Mouse (Mus musculus) CH12.LX (cell line): Measurements from ENCODE around the gene Cd180. TPM values are rescaled to one million over a fixed set of nuclear protein-coding genes. Genes with fewer than 3 reads are reported as not detected.

Experiments used
- DNase-seq: peaks from one replicate; pipeline ENCODE4 v3.0.0-alpha.2; 2013; ENCODE audit errors: extremely low read depth
- H3K27ac ChIP-seq: 2 replicates; pipeline ENCODE4 v1.5.1; 2012; ENCODE audit warnings: low read depth, mild to moderate bottlenecking, control low read depth, moderate library complexity; ENCODE audit not compliant: insufficient read depth
- H3K27me3 ChIP-seq: replicated peaks from 2 replicates; pipeline ENCODE3; 2012; ENCODE audit warnings: inconsistent platforms
- H3K36me3 ChIP-seq, 2 experiments: replicated peaks in 1 of 2; 2 replicates each; pipeline versions ENCODE3 to v1.6.1; 2012; ENCODE audit warnings: inconsistent platforms in 1 of 2, low read length in 1 of 2, mild to moderate bottlenecking in 1 of 2, mixed read lengths in 1 of 2, moderate library complexity in 1 of 2; ENCODE audit not compliant: control insufficient read depth in 1 of 2, insufficient read depth in 1 of 2
- H3K4me1 ChIP-seq, 2 experiments: 2 replicates each; pipeline ENCODE4 v1.6.1; 2012; ENCODE audit warnings: inconsistent platforms in 1 of 2, moderate library complexity in 1 of 2; ENCODE audit not compliant: insufficient read depth in 2 of 2, control insufficient read depth in 1 of 2
- H3K4me2 ChIP-seq: 2 replicates; pipeline ENCODE4 v1.6.1; 2012; ENCODE audit warnings: low read depth, mild to moderate bottlenecking, control low read depth; ENCODE audit not compliant: poor library complexity, insufficient read depth, severe bottlenecking
- H3K4me3 ChIP-seq, 3 experiments: fragments of 150-350 bp in 1 of 3; sonication (generic) in 1 of 3; replicated peaks in 1 of 3; 2 replicates each; pipeline versions ENCODE3 to v1.5.1; 2011 to 2012; ENCODE audit warnings: low read depth in 2 of 3, low read length in 2 of 3, mild to moderate bottlenecking in 2 of 3, moderate library complexity in 2 of 3, control low read depth in 1 of 3, improper control_type of control experiment in 1 of 3, inconsistent platforms in 1 of 3, mixed read lengths in 1 of 3; ENCODE audit not compliant: poor library complexity in 1 of 3
- H3K79me2 ChIP-seq: replicated peaks from 2 replicates; pipeline ENCODE4 v1.6.1; 2012; ENCODE audit warnings: mild to moderate bottlenecking, moderate library complexity; ENCODE audit not compliant: control insufficient read depth, poor library complexity, insufficient read depth, severe bottlenecking; ENCODE audit errors: extremely low read depth
- H3K9ac ChIP-seq: 2 replicates; pipeline ENCODE4 v1.6.1; 2012; ENCODE audit warnings: low read depth, mild to moderate bottlenecking, control low read depth, moderate library complexity; ENCODE audit not compliant: insufficient read depth
- H3K9me3 ChIP-seq: replicated peaks from 2 replicates; pipeline ENCODE3; 2012; ENCODE audit warnings: low read length, inconsistent platforms, mixed read lengths
- CHD1 ChIP-seq: IDR thresholded peaks from 2 replicates; pipeline ENCODE4 v1.6.1; 2012; ENCODE audit warnings: low read depth, low read length, improper control_type of control experiment, inconsistent platforms
- CHD2 ChIP-seq: IDR thresholded peaks from 2 replicates; pipeline ENCODE4 v1.6.1; 2011; ENCODE audit warnings: low read length, improper control_type of control experiment
- E2F4 ChIP-seq: IDR thresholded peaks from 2 replicates; pipeline ENCODE4 v1.6.1; 2011; ENCODE audit warnings: low read depth, low read length, improper control_type of control experiment; ENCODE audit not compliant: insufficient replicate concordance
- ELF1 ChIP-seq: IDR thresholded peaks from 2 replicates; pipeline ENCODE4 v1.6.1; 2014; ENCODE audit warnings: low read depth, mild to moderate bottlenecking, inconsistent platforms, low read length, improper control_type of control experiment
- ETS1 ChIP-seq: conservative IDR thresholded peaks from 2 replicates; pipeline ENCODE4 v1.6.1; 2012; ENCODE audit warnings: low read depth, mild to moderate bottlenecking, inconsistent platforms, low read length, improper control_type of control experiment, moderate library complexity
- GABPA ChIP-seq: IDR thresholded peaks from 2 replicates; pipeline ENCODE4 v1.6.1; 2012; ENCODE audit warnings: low read depth, low read length, improper control_type of control experiment, inconsistent platforms; ENCODE audit not compliant: insufficient replicate concordance
- HCFC1 ChIP-seq: IDR thresholded peaks from 2 replicates; pipeline ENCODE4 v1.6.1; 2012; ENCODE audit warnings: low read depth, mild to moderate bottlenecking, inconsistent platforms, low read length, improper control_type of control experiment
- JUND ChIP-seq: conservative IDR thresholded peaks from 2 replicates; pipeline ENCODE4 v1.6.1; 2011; ENCODE audit warnings: low read depth, low read length, improper control_type of control experiment
- KAT2A ChIP-seq: IDR thresholded peaks from 2 replicates; pipeline ENCODE4 v1.6.1; 2012; ENCODE audit warnings: low read length, improper control_type of control experiment, inconsistent platforms; ENCODE audit not compliant: insufficient replicate concordance
- MAX ChIP-seq: IDR thresholded peaks from 2 replicates; pipeline ENCODE4 v1.6.1; 2011; ENCODE audit warnings: low read length, improper control_type of control experiment
- MEF2A ChIP-seq: IDR thresholded peaks from 2 replicates; pipeline ENCODE4 v1.6.1; 2014; ENCODE audit warnings: low read depth, mild to moderate bottlenecking, inconsistent platforms, low read length, improper control_type of control experiment, borderline replicate concordance
- MYC ChIP-seq: IDR thresholded peaks from 2 replicates; pipeline ENCODE4 v1.6.1; 2011; ENCODE audit warnings: low read depth, mild to moderate bottlenecking, improper control_type of control experiment, low read length
- NELFE ChIP-seq: IDR thresholded peaks from 2 replicates; pipeline ENCODE4 v1.6.1; 2011; ENCODE audit warnings: low read depth, low read length, improper control_type of control experiment
- NRF1 ChIP-seq: IDR thresholded peaks from 2 replicates; pipeline ENCODE4 v1.6.1; 2014; ENCODE audit warnings: low read depth, mild to moderate bottlenecking, inconsistent platforms, low read length, improper control_type of control experiment, moderate library complexity
- PAX5 ChIP-seq: IDR thresholded peaks from 2 replicates; pipeline ENCODE4 v1.6.1; 2012; ENCODE audit warnings: low read length, inconsistent platforms, mixed read lengths
- POLR2A ChIP-seq: IDR thresholded peaks from 2 replicates; pipeline ENCODE4 v1.6.1; 2011; ENCODE audit warnings: low read depth, mild to moderate bottlenecking, improper control_type of control experiment, low read length
- POLR2AphosphoS2 ChIP-seq: IDR thresholded peaks from 2 replicates; pipeline ENCODE4 v1.6.1; 2011; ENCODE audit warnings: low read depth, low read length, improper control_type of control experiment
- RCOR1 ChIP-seq: conservative IDR thresholded peaks from 2 replicates; pipeline ENCODE4 v1.6.1; 2012; ENCODE audit warnings: low read depth, mild to moderate bottlenecking, inconsistent platforms, low read length, improper control_type of control experiment
- SIN3A ChIP-seq: IDR thresholded peaks from 2 replicates; pipeline ENCODE4 v1.6.1; 2012; ENCODE audit warnings: low read length, improper control_type of control experiment, inconsistent platforms
- USF1 ChIP-seq: IDR thresholded peaks from 2 replicates; pipeline ENCODE4 v1.6.1; 2014; ENCODE audit warnings: low read depth, mild to moderate bottlenecking, inconsistent platforms, low read length, improper control_type of control experiment
- USF2 ChIP-seq: conservative IDR thresholded peaks from 2 replicates; pipeline ENCODE4 v1.6.1; 2011; ENCODE audit warnings: low read depth, low read length, improper control_type of control experiment
- ZC3H11A ChIP-seq: IDR thresholded peaks from 2 replicates; pipeline ENCODE4 v1.6.1; 2012; ENCODE audit warnings: low read depth, mild to moderate bottlenecking, inconsistent platforms, low read length, improper control_type of control experiment
- ZKSCAN1 ChIP-seq: IDR thresholded peaks from 2 replicates; pipeline ENCODE4 v1.6.1; 2012; ENCODE audit warnings: low read depth, inconsistent platforms, low read length, improper control_type of control experiment, borderline replicate concordance
- ZNF384 ChIP-seq: IDR thresholded peaks from 2 replicates; pipeline ENCODE4 v1.6.1; 2012; ENCODE audit warnings: low read depth, low read length, improper control_type of control experiment, inconsistent platforms
- dilution Hi-C: fragments of 300-500 bp; cut with MboI; formaldehyde crosslinking; loops from 2 replicates; pipeline ENCODE4 v1.14.3; 2020; ENCODE audit warnings: low sequenced_read_pairs; ENCODE audit not compliant: extremely low pct_unique_long_range_greater_than_20kb, extremely low pct_ligation_motif_present
- in situ Hi-C: fragments of 300-500 bp; cut with MboI; formaldehyde crosslinking; loops from 3 replicates; pipeline ENCODE4 v1.14.3; 2019; ENCODE audit warnings: low sequenced_read_pairs, low pct_ligation_motif_present, low pct_unique_long_range_greater_than_20kb, mixed read lengths
- polyA plus RNA-seq: library from polyadenylated mRNA; unstranded; fragments of >175 nt; gene quantifications from 2 replicates; pipeline ENCODE4 v1.2.1, GENCODE M21; 2012; ENCODE audit warnings: low read depth; ENCODE audit not compliant: insufficient read length
- total RNA-seq, 2 experiments: library from RNA; depleted of rRNA; stranded (reverse); fragments of 300-350 nt in 1 of 2; fragments of >200 nt in 1 of 2; gene quantifications; 2 replicates each; pipeline ENCODE4 v1.2.3; 2012 to 2014

Gene Cd180
- total and polyA plus RNA-seq, 3 experiments: 34.2 to 232 (median 40.4) TPM

DNA sequence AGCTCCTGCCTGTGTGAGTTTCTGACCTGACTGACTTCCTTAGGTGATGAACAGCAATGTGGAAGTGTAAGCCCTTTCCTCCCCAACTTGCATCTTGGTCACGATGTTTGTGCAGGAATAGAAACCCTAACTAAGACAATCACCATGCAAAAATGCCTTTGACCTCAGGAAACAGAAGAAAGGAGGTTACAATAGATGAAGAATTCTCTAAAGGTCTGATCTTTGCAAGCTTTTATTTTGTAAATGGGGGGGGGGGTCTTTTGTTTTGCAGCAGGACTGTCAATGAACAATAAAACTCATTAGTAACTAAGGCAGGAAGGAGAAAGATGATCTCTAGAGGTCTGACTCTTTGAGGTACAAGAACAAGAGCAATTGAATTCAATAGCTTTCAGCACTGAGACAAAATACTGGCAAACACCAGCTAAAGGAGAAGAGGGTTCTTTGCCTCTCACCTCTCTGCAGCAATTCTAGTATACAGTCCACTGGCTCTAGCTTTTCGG is 38.2 kb upstream of the Cd180 start:
- H3K4me2 ChIP-seq: no peak overlapping the region
- TF ChIP-seq GABPA: no peak
- no peak for TF ChIP-seq ZKSCAN1
- no peak for TF ChIP-seq ETS1
- TF ChIP-seq ELF1: no peak
- no peak for TF ChIP-seq ZNF384
- no peak for TF ChIP-seq CHD1
- TF ChIP-seq HCFC1: no peak
- H3K27me3 ChIP-seq: no peaks in the 10 kb centered on the region
- DNase-seq: no peak
- no peak overlapping the region for H3K27ac ChIP-seq
- H3K4me1 ChIP-seq: peaks cover 9 to 25% of the 10 kb centered on the region in 2 experiments; a peak in 3 of 4 replicates
- dilution Hi-C loops (no loop called here), in situ Hi-C loops (loop anchor here (25.0 kb wide), 2 partner anchors 457 to 1143 kb away; no protein-coding TSS in a partner anchor)
- no peaks in the 10 kb centered on the region for H3K9me3 ChIP-seq
- no peak overlapping the region for H3K4me3 ChIP-seq
- H3K36me3 ChIP-seq: no peaks in the 10 kb centered on the region
- H3K9ac ChIP-seq: no peak overlapping the region
- no peaks in the 10 kb centered on the region for H3K79me2 ChIP-seq

DNA sequence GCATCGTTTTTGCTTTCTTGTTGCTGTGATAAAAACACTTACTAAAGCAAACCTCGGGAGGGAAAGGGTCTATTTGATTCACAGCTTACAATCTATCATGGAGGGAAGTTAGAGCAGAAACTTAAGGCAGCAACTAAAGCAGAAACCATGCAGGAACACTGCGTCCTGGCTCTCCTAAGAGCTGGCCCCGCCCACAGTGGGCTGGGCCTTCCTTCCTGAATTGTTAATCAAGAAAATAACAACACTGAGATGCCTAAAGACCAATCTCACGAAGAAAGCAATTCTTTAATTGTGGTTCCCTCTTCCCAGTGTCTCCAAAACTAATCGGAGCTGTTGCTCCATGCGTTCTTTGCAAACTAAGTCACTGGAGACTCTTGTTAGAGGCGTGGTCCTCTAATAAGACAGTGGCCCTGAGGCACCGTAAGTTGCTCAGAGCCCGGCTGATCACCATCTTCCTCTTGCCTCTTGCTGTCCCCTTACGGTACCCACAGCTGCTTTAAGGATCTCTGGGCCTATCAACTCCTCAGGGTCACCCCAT is 37.1 kb upstream of the Cd180 start:
- Histone ChIP-seq H3K4me2 (no peak overlapping the region), H3K79me2 (no peaks in the 10 kb centered on the region), H3K9ac (no peak overlapping the region), H3K27ac (no peak overlapping the region), H3K4me1 (peaks cover 5 to 19% of the 10 kb centered on the region in 2 experiments; a peak in 3 of 4 replicates), H3K36me3 (no peaks in the 10 kb centered on the region), H3K27me3 (no peaks in the 10 kb centered on the region), H3K4me3 (no peak overlapping the region), H3K9me3 (no peaks in the 10 kb centered on the region)
- no peak for TF ChIP-seq KAT2A
- TF ChIP-seq MEF2A: no peak
- TF ChIP-seq USF2: no peak
- TF ChIP-seq NRF1: no peak
- dilution Hi-C loops: no loop called here
- in situ Hi-C loops: loop anchor here (25.0 kb wide), 2 partner anchors 456 to 1144 kb away; no protein-coding TSS in a partner anchor
- DNase-seq: no peak

DNA sequence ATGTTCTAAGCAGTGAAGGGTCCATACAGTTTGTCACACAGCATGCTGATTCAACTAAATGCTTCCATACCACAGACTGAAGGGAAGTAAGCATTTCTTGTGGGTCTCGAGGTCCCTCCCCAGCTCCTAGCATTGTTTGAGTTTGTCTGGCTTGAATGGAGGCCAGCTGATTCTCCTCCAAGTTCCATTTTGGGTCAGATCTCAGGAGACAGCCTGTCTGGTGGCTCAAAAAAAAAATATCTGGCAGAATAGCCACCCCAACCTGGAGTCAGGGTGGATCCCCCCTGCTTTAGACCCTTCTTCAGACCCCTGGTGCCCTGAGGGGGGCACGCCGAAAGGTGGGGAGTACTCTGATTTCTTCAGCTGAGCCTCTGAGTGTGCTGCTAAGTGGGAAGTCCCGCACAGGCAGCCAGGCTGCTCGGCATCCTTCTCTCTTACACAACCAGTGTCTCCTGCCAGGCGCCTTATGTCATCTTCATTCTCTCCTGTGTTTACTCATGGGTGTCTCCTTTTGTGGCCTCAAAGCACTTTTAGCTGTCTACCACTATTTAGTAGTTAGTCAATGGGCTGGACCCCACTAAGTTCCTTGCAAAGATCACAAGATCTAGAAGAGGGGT is 35.0 kb upstream of the Cd180 start:
- Histone ChIP-seq H3K27me3 (no peaks in the 10 kb centered on the region), H3K4me3 (no peak overlapping the region), H3K9me3 (no peaks in the 10 kb centered on the region), H3K9ac (no peak overlapping the region), H3K79me2 (no peaks in the 10 kb centered on the region), H3K36me3 (no peaks in the 10 kb centered on the region), H3K4me1 (peaks cover 5 to 19% of the 10 kb centered on the region in 2 experiments; a peak in 3 of 4 replicates), H3K4me2 (no peak overlapping the region), H3K27ac (no peak overlapping the region)
- DNase-seq: no peak
- dilution Hi-C loops: no loop called here
- in situ Hi-C loops: loop anchor here (25.0 kb wide), 2 partner anchors 454 to 1146 kb away; no protein-coding TSS in a partner anchor
- TF ChIP-seq ZC3H11A (no peak), NELFE (no peak), GABPA (no peak), CHD2 (no peak), USF1 (no peak), MAX (no peak), PAX5 (no peak), MYC (no peak), E2F4 (no peak), ZNF384 (no peak), JUND (no peak), SIN3A (no peak), POLR2AphosphoS2 (no peak), USF2 (no peak), POLR2A (no peak), ELF1 (no peak), KAT2A (no peak), RCOR1 (no peak), NRF1 (no peak)
